Mouse (Mus musculus) CD4-positive, CD25-positive, alpha-beta regulatory T cell, adult 4 months (primary cell): ENCODE measurements around the gene Zfp689. TPM values are rescaled to one million over a fixed set of nuclear protein-coding genes. Genes with fewer than 3 reads are reported as not detected.
"Not testable (repeated sequence)": the region's sequence is repeated elsewhere in the genome, so short reads cannot be mapped to it uniquely, and the experiment has no call there.

Experiments
- ATAC-seq: one replicate; pipeline ENCODE4 v1.8.0; 2017
- polyA plus RNA-seq, 2 experiments: library from polyadenylated mRNA; unstranded; fragments of 100-300 nt; shearing (Covaris generic); gene quantifications; one replicate each; pipeline ENCODE4 v1.2.1; 2017

Zfp689 gene
- polyA plus RNA-seq, 2 experiments from 2014 or later = 5.6 to 7.9 TPM

- ATAC-seq = no peak
These were observed 21.2 kb upstream of the Zfp689 start for GRCm38 (mm10) chr7:127470011-127470715.

- ATAC-seq = no peak
These were observed 17.6 kb upstream of the Zfp689 start for GRCm38 (mm10) chr7:127466606-127467005.

GRCm38 (mm10) chr7:127465670-127466069 lies 16.7 kb upstream of the Zfp689 start:
- ATAC-seq = not testable (repeated sequence)

GRCm38 (mm10) chr7:127465191-127465590 lies 16.2 kb upstream of the Zfp689 start:
- ATAC-seq = no peak

GRCm38 (mm10) chr7:127459311-127459710 lies 10.4 kb upstream of the Zfp689 start, which contains the start of gene Prr14:
Gene Prr14, plus strand, starts transcription at chr7:127459611.
- ATAC-seq = not testable (repeated sequence)

GRCm38 (mm10) chr7:127458371-127459122 lies 9.6 kb upstream of the Zfp689 start:
- ATAC-seq = not testable (repeated sequence)

GRCm38 (mm10) chr7:127454905-127455304 lies 5.9 kb upstream of the Zfp689 start:
- ATAC-seq = no peak

GRCm38 (mm10) chr7:127453056-127453455 lies 4.1 kb upstream of the Zfp689 start:
- ATAC-seq = no peak

- ATAC-seq = no peak
These were observed 1.0 kb upstream of the Zfp689 start for GRCm38 (mm10) chr7:127449966-127450365.

GRCm38 (mm10) chr7:127443976-127444375 lies 5.0 kb downstream of the Zfp689 start:
- ATAC-seq = no peak

GRCm38 (mm10) chr7:127437724-127438123 lies 11.2 kb downstream of the Zfp689 start:
- no peak for ATAC-seq

- ATAC-seq = no peak
These were observed 13.8 kb downstream of the Zfp689 start for GRCm38 (mm10) chr7:127435206-127435605.

- ATAC-seq = no peak
These were observed 22.6 kb downstream of the Zfp689 start for GRCm38 (mm10) chr7:127426354-127426753.

- ATAC-seq = no peak
These were observed 23.0 kb downstream of the Zfp689 start for GRCm38 (mm10) chr7:127425911-127426310.

- no peak for ATAC-seq
These were observed 23.7 kb downstream of the Zfp689 start for GRCm38 (mm10) chr7:127425291-127425690.

- peak; percentile 16 for ATAC-seq
These were observed 26.7 kb downstream of the Zfp689 start for GRCm38 (mm10) chr7:127422247-127422646.

GRCm38 (mm10) chr7:127421388-127422191 lies 27.4 kb downstream of the Zfp689 start, which contains the start of gene Zfp688:
Gene Zfp688, minus strand, starts transcription at chr7:127422068.
- peak; percentile 99 for ATAC-seq

- no peak for ATAC-seq
These were observed 37.5 kb downstream of the Zfp689 start for GRCm38 (mm10) chr7:127411418-127411817.

GRCm38 (mm10) chr7:127406002-127406987 lies 42.7 kb downstream of the Zfp689 start, which contains the start of gene Zfp764:
Gene Zfp764, minus strand, starts transcription at chr7:127406822.
- peak; percentile 99 for ATAC-seq

- ATAC-seq = not testable (repeated sequence)
These were observed 44.9 kb downstream of the Zfp689 start for GRCm38 (mm10) chr7:127404101-127404500.

- no peak for ATAC-seq
These were observed 46.0 kb downstream of the Zfp689 start for GRCm38 (mm10) chr7:127402980-127403379.
